8 mouse cellular contexts compared by ENCODE assay signal in the genomic region with DNA sequence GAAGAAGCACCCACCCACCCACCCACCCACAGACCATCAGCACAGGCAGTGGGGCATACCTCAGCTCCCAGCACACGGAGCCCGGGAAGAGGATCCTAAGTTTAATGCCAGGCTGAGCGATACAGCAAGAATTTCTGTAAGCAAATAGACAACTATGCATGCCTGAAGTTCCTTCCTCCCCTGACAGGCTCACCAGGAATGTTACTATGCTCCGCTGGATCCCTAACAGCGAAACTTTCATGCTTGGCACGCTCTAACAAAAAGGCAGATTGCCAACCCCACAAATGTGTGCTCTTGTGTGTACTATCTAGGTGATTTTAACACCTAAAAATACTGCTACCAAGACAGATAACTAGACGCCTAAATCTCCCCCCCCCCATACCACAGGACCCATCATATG. TPM values are rescaled to one million over a fixed set of nuclear protein-coding genes. Genes with fewer than 3 reads are reported as not detected.
DNase-seq lines count a peak whose midpoint lies in the region; ATAC-seq and TF ChIP-seq lines count a peak whose summit lies in the region.

No protein-coding gene starts in this region.

- no peak for TF ChIP-seq CTCF in liver, postnatal 0 days (IDR thresholded peaks at IDR 0.05; ENCODE audit: low read depth)

- no peak for TF ChIP-seq EP300 in liver, postnatal 0 days (IDR thresholded peaks at IDR 0.05; ENCODE audit: low read depth)

- H3K4me3 ChIP-seq in heart, embryonic 13.5 days, result peak overlapping the region; percentile 81
- H3K4me3 ChIP-seq in hindbrain, embryonic 11.5 days (ENCODE audit: low read depth, low read length), result 0 out of 2 replicates have a peak overlapping the region, but pooled peaks have one; percentile 4
- peak overlapping the region; percentile 96; the same call in 1 of the 2 replicates for H3K4me3 ChIP-seq in liver, postnatal 0 days (ENCODE audit: low read depth, low read length)

- no peaks in the 10 kb centered on the region for H3K27me3 ChIP-seq in heart, embryonic 13.5 days (replicated peaks)
- no peaks in the 10 kb centered on the region for H3K27me3 ChIP-seq in hindbrain, embryonic 11.5 days (ENCODE audit: control insufficient read depth, insufficient read depth, low read length)
- H3K27me3 ChIP-seq in liver, postnatal 0 days (ENCODE audit: insufficient read depth, low read length), result no peaks in the 10 kb centered on the region

- peaks cover 46% of the 10 kb centered on the region for H3K36me3 ChIP-seq in heart, embryonic 13.5 days
- peaks cover 5% of the 10 kb centered on the region for H3K36me3 ChIP-seq in hindbrain, embryonic 11.5 days (ENCODE audit: control insufficient read depth, insufficient read depth, low read length)
- H3K36me3 ChIP-seq in liver, postnatal 0 days (replicated peaks; ENCODE audit: insufficient read depth, low read length), result peaks cover 41% of the 10 kb centered on the region

- no peak for ATAC-seq in heart, embryonic 13.5 days (ENCODE audit: extremely low read depth, insufficient number of reproducible peaks, low FRiP score, low TSS enrichment)
- ATAC-seq in hindbrain, embryonic 11.5 days (ENCODE audit: low FRiP score), result no peak
- no peak for ATAC-seq in liver, postnatal 0 days
- no peak for ATAC-seq in megakaryocyte progenitor cell, adult 5-6 weeks (replicated peaks; ENCODE audit: poor library complexity)

- peak overlapping the region; percentile 96 for H3K9ac ChIP-seq in heart, embryonic 13.5 days
- no peak overlapping the region for H3K9ac ChIP-seq in hindbrain, embryonic 11.5 days (ENCODE audit: low read depth, low read length)
- no peak overlapping the region for H3K9ac ChIP-seq in liver, postnatal 0 days (replicated peaks)

- peak overlapping the region; percentile 84 for H3K4me2 ChIP-seq in heart, embryonic 13.5 days
- peak overlapping the region; percentile 5; the same call in 1 of the 2 replicates for H3K4me2 ChIP-seq in hindbrain, embryonic 11.5 days (replicated peaks; ENCODE audit: low read depth, low read length)
- peak overlapping the region; percentile 83 for H3K4me2 ChIP-seq in liver, postnatal 0 days (ENCODE audit: low read depth, low read length)

- peaks cover 45% of the 10 kb centered on the region for H3K4me1 ChIP-seq in heart, embryonic 13.5 days
- no peaks in the 10 kb centered on the region for H3K4me1 ChIP-seq in hindbrain, embryonic 11.5 days (replicated peaks; ENCODE audit: control insufficient read depth, insufficient read depth, low read length)
- peaks cover 21% of the 10 kb centered on the region for H3K4me1 ChIP-seq in liver, postnatal 0 days (ENCODE audit: insufficient read depth)

- peak overlapping the region; percentile 81 for H3K27ac ChIP-seq in heart, embryonic 13.5 days (replicated peaks)
- no peak overlapping the region for H3K27ac ChIP-seq in hindbrain, embryonic 11.5 days (ENCODE audit: low read depth, low read length)
- no peak overlapping the region for H3K27ac ChIP-seq in liver, postnatal 0 days (ENCODE audit: low read depth)

- no peaks in the 10 kb centered on the region for H3K9me3 ChIP-seq in heart, embryonic 13.5 days
- H3K9me3 ChIP-seq in hindbrain, embryonic 11.5 days (ENCODE audit: control insufficient read depth, low read length), result no peaks in the 10 kb centered on the region
- H3K9me3 ChIP-seq in liver, postnatal 0 days (ENCODE audit: low read length), result no peaks in the 10 kb centered on the region

- 13% methylated on average over 7 of the region's 7 CpGs for WGBS in heart, embryonic 13.5 days
- WGBS in hindbrain, embryonic 11.5 days, result 74% methylated on average over 7 of the region's 7 CpGs
- WGBS in liver, postnatal 0 days (ENCODE audit: insufficient replicate concordance), result 58% methylated on average over 7 of the region's 7 CpGs

- intact Hi-C loops in left cerebral cortex, postnatal 10 days (cut with DNase I), result no loop called here

- no peak for DNase-seq in heart, adult 8-10 months (ENCODE audit: low spot score)
- DNase-seq in Muller cell, postnatal 12 days (ENCODE audit: inconsistent ontology term), result peak; percentile 86
- DNase-seq in hindbrain, embryonic 11.5 days (ENCODE audit: low spot score), result no peak
- DNase-seq in liver, postnatal 0 days, result no peak
- no peak for DNase-seq in embryo, embryonic 11 days
- DNase-seq in left cerebral cortex, postnatal 10 days (ENCODE audit: extremely low spot score in 1 of 2, low spot score in 2 of 2), result no peak

RNA-seq across cellular contexts. Expression of gene Tmpo, which starts 13.8 kb away (rescaled TPM):
- 128 and 129 TPM in 2 replicates for polyA plus RNA-seq in heart, embryonic 13.5 days (2015; fragmentation: Nextera tagmentation; extraction: Ambion mirVana)
- total RNA-seq in heart, adult 8-10 months (2022), result 10 to 100 TPM; 36.7 to 45.0 (median 41.1) TPM
- 312 and 320 TPM in 2 replicates for polyA plus RNA-seq in hindbrain, embryonic 11.5 days (2014; fragmentation: Nextera tagmentation; extraction: Ambion mirVana)
- polyA plus RNA-seq in liver, postnatal 0 days (2015; fragmentation: Nextera tagmentation; extraction: Ambion mirVana), result 64.1 and 69.0 TPM in 2 replicates
- 266 and 302 TPM in 2 replicates for total RNA-seq in megakaryocyte progenitor cell, adult 5-6 weeks (2015)
- total RNA-seq in megakaryocyte progenitor cell, adult 5-6 weeks (2017), result 461 and 467 TPM in 2 replicates
- total RNA-seq in left cerebral cortex, postnatal 10 days (2021), result 10 to 100 TPM; 36.6 to 38.2 TPM

RNA-seq across cellular contexts. Expression of gene Slc25a3, which starts 43.5 kb away (rescaled TPM):
- polyA plus RNA-seq in heart, embryonic 13.5 days (2015; fragmentation: Nextera tagmentation; extraction: Ambion mirVana), result 801 and 895 TPM in 2 replicates
- total RNA-seq in heart, adult 8-10 months (2022), result 1,000 to 10,000 TPM; 2,608 to 2,760 (median 2,679) TPM
- 426 and 455 TPM in 2 replicates for polyA plus RNA-seq in hindbrain, embryonic 11.5 days (2014; fragmentation: Nextera tagmentation; extraction: Ambion mirVana)
- 341 and 344 TPM in 2 replicates for polyA plus RNA-seq in liver, postnatal 0 days (2015; fragmentation: Nextera tagmentation; extraction: Ambion mirVana)
- total RNA-seq in megakaryocyte progenitor cell, adult 5-6 weeks (2015), result 664 and 680 TPM in 2 replicates
- 231 and 244 TPM in 2 replicates for total RNA-seq in megakaryocyte progenitor cell, adult 5-6 weeks (2017)
- 100 to 1,000 TPM; 550 to 584 TPM for total RNA-seq in left cerebral cortex, postnatal 10 days (2021)

Comparison
In these comparisons a context has a peak if more than half of its experiments do, and no peak if none do; other contexts are left out.
1. H3K4me2 ChIP-seq: peak in every context shown above with its lines; median percentile 84 in heart, embryonic 13.5 days; 83 in liver, postnatal 0 days; 5 in hindbrain, embryonic 11.5 days.
2. H3K4me3 ChIP-seq: peak in every context shown above with its lines; median percentile 96 in liver, postnatal 0 days; 81 in heart, embryonic 13.5 days; 4 in hindbrain, embryonic 11.5 days.
3. RNA of gene Tmpo, which starts 13.8 kb away (total RNA-seq): 266 to 467 TPM in megakaryocyte progenitor cell, adult 5-6 weeks; 36.7 to 45.0 TPM in heart, adult 8-10 months and 36.6 to 38.2 TPM in left cerebral cortex, postnatal 10 days; every median in the first group is over 4 times any median in the second.